Mouse (Mus musculus) large intestine, adult 2 months (tissue): Measurements from ENCODE around the gene Lzts3. TPM values are rescaled to one million over a fixed set of nuclear protein-coding genes. Genes with fewer than 3 reads are reported as not detected.
"Not testable (repeated sequence)": the region's sequence is repeated elsewhere in the genome, so short reads cannot be mapped to it uniquely, and the experiment has no call there.

Experiments
- DNase-seq: peaks from one replicate; pipeline ENCODE4 v3.0.0-alpha.2; 2012; ENCODE audit warnings: low read depth, low spot score
- WGBS: fragments of 180-500 bp; shearing (Covaris S2); methylation state at CpG from one replicate; pipeline ENCODE4 v1.1.7; 2018; 5-methylcytosine and 5-hydroxymethylcytosine counted together
- polyA plus RNA-seq: library from polyadenylated mRNA; depleted of rRNA; stranded (reverse); fragments of >200 nt; gene quantifications from 2 replicates; pipeline ENCODE4 v1.2.3, GENCODE M21; 2012; rRNA removed

Gene Lzts3
- polyA plus RNA-seq, result 61.7 and 64.3 TPM in 2 replicates

GRCm38 (mm10) chr2:130642684-130643369 lies at the start of gene Lzts3:
Gene Lzts3, minus strand, starts transcription at chr2:130642803.
- DNase-seq, result no peak
- WGBS, result 3% methylated on average over 36 of the region's 40 CpGs

- no peak for DNase-seq
- 52% methylated on average over 2 of the region's 2 CpGs for WGBS
Observed at GRCm38 (mm10) chr2:130689011-130689410, 46.4 kb upstream of the Lzts3 start.

GRCm38 (mm10) chr2:130685426-130685825 lies 42.8 kb upstream of the Lzts3 start:
- WGBS, result 83% methylated on average over 9 of the region's 9 CpGs
- DNase-seq, result no peak

GRCm38 (mm10) chr2:130681531-130681930 lies 38.9 kb upstream of the Lzts3 start:
- no peak for DNase-seq
- 69% methylated on average over 3 of the region's 3 CpGs for WGBS

- no peak for DNase-seq
- WGBS, result 94% methylated on average over 6 of the region's 6 CpGs
Observed at GRCm38 (mm10) chr2:130679899-130680298, 37.3 kb upstream of the Lzts3 start.

- 93% methylated on average over 12 of the region's 12 CpGs for WGBS
- no peak for DNase-seq
Observed at GRCm38 (mm10) chr2:130679154-130679553, 36.6 kb upstream of the Lzts3 start.

GRCm38 (mm10) chr2:130677211-130677610 lies 34.6 kb upstream of the Lzts3 start:
- DNase-seq, result no peak
- WGBS, result 83% methylated on average over 10 of the region's 10 CpGs

GRCm38 (mm10) chr2:130667559-130667958 lies 25.0 kb upstream of the Lzts3 start, which contains the start of gene Itpa:
Gene Itpa, plus strand, starts transcription at chr2:130667610.
- DNase-seq, result peak; percentile 59
- under 1% methylated on average over 31 of the region's 31 CpGs for WGBS

GRCm38 (mm10) chr2:130664102-130664701 lies 21.6 kb upstream of the Lzts3 start, which contains the start of gene Ddrgk1:
Gene Ddrgk1, minus strand, starts transcription at chr2:130664659.
- WGBS, result under 1% methylated on average over 40 of the region's 40 CpGs
- DNase-seq, result peak; percentile 77

GRCm38 (mm10) chr2:130663342-130663741 lies 20.7 kb upstream of the Lzts3 start:
- 92% methylated on average over 11 of the region's 11 CpGs for WGBS
- no peak for DNase-seq

GRCm38 (mm10) chr2:130658530-130658929 lies 15.9 kb upstream of the Lzts3 start:
- 95% methylated on average over 10 of the region's 10 CpGs for WGBS
- no peak for DNase-seq

GRCm38 (mm10) chr2:130657541-130657940 lies 14.9 kb upstream of the Lzts3 start:
- WGBS, result 88% methylated on average over 6 of the region's 6 CpGs
- no peak for DNase-seq

- WGBS, result 94% methylated on average over 9 of the region's 9 CpGs
- DNase-seq, result no peak
Observed at GRCm38 (mm10) chr2:130656536-130656935, 13.9 kb upstream of the Lzts3 start.

GRCm38 (mm10) chr2:130655660-130656339 lies 13.2 kb upstream of the Lzts3 start:
- no peak for DNase-seq
- WGBS, result 85% methylated on average over 6 of the region's 6 CpGs

GRCm38 (mm10) chr2:130653760-130654159 lies 11.2 kb upstream of the Lzts3 start:
- 79% methylated on average over 1 of the region's 1 CpGs for WGBS
- DNase-seq, result no peak

- DNase-seq, result no peak
- 90% methylated on average over 2 of the region's 2 CpGs for WGBS
Observed at GRCm38 (mm10) chr2:130653303-130653702, 10.7 kb upstream of the Lzts3 start.

- not testable (repeated sequence) for DNase-seq
- WGBS, result 78% methylated on average over 6 of the region's 6 CpGs
Observed at GRCm38 (mm10) chr2:130649028-130649427, 6.4 kb upstream of the Lzts3 start.

- 79% methylated on average over 4 of the region's 4 CpGs for WGBS
- DNase-seq, result no peak
Observed at GRCm38 (mm10) chr2:130645198-130645597, 2.6 kb upstream of the Lzts3 start.

GRCm38 (mm10) chr2:130642197-130642660 lies 374 bp downstream of the Lzts3 start:
- WGBS, result 2% methylated on average over 25 of the region's 27 CpGs
- no peak for DNase-seq

- 56% methylated on average over 6 of the region's 6 CpGs for WGBS
- DNase-seq, result no peak
Observed at GRCm38 (mm10) chr2:130641351-130642025, 1.1 kb downstream of the Lzts3 start.
